Mouse (Mus musculus) lung, postnatal 25 days (tissue): ENCODE data around the gene Capza1.
"Not testable (repeated sequence)": the region's sequence is repeated elsewhere in the genome, so short reads cannot be mapped to it uniquely, and the experiment has no call there.

Experiments used
- DNase-seq: peaks from one replicate; pipeline ENCODE4 v3.0.0; 2022; ENCODE audit warnings: low spot score

Capza1 gene

DNA sequence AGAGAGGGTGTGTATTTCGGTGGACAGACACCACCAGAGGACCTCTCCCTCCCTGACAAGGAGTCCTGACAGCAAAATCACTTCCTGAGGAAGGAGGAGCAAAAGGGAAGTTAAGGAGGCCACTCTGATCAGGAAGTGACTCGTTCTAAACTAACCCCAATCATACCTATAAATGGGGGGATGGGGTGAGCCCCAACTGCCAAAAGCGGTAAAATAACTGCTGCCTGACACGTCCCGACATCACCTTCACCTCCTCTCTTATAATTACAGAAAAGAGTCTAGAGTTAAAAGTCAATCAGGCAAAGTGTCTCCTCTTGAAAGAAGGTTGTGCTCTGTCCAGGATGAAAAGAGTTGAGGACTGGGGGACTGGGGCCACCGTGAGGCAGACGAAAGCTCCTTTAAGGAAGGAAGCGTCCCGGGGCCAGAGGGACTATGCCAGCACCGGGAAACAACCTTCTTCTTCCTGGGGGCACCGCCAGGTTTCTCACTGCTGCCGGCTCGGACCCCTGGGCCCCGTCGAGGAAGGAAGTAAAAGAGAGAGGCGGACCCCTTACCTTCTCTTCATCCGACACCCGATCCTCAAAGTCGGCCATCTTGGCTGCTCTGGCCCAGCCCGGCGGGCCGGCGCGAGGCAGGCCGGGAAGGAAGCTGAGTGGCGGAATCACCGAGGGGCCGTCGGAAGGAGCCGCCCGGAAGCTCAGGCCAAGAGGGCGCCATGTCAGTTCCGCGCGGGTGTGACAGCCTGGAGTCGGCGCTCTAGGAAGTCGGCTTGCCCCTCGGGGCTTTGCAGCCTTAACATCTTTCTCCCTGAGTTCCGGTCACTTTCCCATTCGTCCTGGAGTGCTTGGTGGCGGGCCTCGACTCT, at the start of gene Capza1, which contains the start of gene St7l:
TSS of gene Capza1 (minus strand) at position 720 of the 865 bp plus-strand sequence.
TSS of gene St7l (plus strand) at position 220 of the 865 bp plus-strand sequence.
- DNase-seq, result peak; percentile 92

DNA sequence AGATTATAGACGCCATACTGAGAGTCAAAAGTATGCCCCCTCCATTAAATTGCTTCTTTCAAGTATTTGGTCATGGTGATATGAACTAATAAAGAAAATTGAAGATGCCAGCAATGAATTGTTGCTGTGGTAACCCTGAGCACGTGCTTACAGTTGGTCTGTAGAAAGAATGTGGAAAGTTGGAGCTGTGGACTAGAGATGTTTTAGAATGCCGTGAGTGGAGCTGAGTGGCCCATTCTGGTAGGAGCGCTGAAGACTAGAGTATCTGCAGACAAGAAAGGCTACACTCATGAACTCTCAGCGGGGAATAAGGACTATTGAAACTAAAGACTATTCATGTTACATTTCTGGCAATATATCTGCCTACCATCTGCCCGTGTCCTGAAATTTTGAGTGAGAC, 44.9 kb upstream of the Capza1 start:
- DNase-seq, result no peak

DNA sequence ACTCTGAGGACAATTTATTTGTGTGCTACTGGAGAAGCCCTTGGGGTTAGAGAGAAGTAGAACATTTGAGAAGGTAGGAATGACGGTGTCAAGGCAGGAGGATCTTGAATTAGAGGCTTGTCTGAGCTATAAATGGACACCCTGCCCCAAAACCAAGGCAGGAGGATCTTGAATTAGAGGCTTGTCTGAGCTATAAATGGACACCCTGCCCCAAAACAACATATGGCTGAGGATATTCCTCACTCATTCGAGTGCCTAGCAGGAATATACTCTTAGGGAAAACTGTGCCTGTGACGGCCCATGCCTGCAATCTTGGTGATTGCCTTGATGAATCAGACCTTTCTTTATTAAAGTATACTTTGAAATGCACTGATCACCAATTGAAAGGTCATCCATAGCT, 41.7 kb upstream of the Capza1 start:
- no peak for DNase-seq

DNA sequence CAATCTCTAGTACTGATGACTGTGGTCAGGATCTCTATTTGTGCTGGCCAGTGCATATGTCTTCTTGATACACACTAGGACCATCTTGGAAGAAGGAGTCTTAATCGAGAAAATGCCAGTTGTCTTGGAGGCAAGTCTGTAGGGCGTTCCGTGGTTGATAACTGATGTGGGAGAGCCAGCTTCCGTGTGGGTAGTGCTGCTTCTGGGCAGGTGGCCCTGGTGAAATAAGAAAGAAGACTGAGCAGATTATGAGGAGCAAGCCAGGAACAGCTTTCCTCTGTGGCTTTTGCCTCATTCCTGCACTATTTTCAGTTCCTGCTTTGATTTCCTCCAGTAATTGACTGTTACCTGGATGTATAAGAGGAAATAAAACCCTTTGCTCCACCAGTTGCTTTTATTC, 41.1 kb upstream of the Capza1 start:
- DNase-seq, result no peak

DNA sequence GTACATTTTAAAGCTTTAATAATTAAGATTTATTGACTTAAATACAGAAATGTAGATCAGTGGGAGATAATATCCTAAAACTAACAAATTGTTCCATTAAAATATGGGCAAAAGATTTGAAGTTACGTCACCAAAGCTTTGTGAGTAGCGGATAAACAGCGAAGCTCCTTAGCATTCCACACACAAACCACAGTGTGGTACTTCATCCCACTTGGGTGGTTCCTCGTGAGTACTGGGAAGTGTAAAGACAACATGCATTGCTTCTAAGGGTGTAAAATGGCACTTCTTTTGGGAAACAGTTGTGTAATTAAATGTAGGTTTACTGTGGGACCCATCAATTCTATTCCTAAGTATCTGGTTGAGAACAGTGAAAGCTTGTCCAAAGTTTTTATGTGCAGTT, 36.8 kb upstream of the Capza1 start:
- peak; percentile 35 for DNase-seq

DNA sequence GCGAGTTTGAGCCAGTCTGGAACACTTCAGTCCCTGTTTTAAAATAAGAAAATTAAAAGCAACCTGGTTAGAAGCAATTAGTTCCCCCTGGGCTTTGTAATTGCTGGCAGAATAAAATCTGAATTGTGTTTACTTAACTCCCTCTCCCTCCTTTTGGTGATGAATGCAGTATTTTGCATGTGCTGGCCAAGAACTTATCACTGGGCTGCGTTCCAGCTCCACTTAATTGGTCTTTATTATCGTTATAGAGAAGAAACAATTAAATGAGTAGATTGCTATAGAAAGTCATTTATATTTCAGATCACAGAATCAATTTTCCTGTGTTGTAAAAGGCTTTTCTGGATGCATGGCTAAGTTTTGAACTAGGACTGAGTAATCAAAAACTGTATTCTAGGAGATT, 31.8 kb upstream of the Capza1 start:
- no peak for DNase-seq

DNA sequence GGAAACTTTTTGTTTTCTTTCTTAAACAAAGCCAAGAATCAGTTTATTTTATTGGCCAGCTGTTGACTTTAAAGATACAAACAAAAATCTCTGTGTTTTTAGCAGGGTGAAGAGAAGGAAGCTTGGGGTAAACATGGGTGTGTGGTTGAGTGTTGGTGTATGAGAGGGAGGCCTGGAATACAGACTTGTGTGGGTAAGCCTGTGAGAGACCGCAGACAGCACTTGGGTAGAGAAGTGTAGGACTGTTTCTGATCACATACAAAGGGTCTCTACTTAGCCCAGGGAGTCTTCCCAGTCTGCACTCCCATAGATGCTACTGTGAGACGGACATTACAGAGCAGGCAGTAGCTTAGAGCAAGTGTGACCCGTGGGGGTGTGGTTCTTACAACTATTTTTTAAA, 24.3 kb upstream of the Capza1 start:
- DNase-seq, result peak; percentile 9

DNA sequence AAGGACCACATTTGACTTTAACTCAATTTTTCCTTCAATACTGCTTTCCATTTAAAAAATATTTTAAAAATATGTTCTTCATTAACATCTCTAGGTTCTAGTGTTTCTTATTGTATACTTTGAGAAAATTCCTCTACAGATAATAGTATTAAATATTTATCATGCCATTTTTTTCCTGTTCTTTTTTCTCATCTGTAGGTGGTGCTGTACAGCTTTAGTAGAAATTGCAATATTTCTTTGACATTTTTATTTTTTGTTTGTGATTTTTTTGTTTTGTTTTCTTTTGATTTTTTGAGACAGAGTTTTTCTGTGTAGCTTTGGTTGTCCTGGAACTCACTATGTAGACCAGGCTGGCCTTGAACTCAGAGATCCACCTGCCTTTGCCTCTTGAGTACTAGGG, 5.3 kb upstream of the Capza1 start:
- DNase-seq, result no peak

DNA sequence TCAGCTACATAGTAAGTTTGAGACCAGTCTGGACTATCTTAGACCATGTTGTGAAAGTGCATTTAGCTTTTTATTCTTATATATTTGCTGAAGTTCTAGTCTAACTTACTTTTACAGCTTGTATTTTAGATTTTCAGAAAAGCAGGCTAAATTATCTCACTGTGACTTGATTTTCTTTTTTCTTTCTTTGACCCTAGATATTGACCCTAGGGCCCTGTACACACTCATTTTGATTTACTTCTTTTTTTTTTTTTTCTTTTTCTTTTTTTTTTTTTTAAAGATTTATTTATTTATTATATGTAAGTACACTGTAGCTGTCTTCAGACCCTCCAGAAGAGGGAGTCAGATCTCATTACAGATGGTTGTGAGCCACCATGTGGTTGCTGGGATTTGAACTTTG, 2.4 kb upstream of the Capza1 start:
- DNase-seq, result not testable (repeated sequence)

DNA sequence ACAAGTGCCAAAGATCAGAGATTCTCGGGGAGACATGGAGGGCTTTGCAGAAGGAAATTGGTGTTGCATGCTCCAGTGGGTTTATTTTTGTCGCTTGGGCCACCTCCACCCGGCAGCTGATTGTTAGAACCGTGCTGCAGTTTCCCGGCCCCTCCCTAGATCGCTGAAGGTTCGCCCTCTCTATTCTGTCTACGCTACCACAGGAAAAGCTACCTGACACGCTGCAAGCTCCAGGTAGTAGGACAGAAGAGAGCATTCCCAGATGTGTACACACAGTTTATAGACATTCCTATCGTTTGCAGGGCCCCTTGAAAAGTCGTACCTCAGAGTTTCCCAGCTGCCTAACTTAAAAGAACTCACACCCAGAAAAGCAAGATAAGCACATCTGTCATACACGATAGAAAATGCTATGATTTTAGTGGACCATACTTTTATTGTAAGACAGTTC, 1.1 kb upstream of the Capza1 start:
- peak; percentile 46 for DNase-seq

DNA sequence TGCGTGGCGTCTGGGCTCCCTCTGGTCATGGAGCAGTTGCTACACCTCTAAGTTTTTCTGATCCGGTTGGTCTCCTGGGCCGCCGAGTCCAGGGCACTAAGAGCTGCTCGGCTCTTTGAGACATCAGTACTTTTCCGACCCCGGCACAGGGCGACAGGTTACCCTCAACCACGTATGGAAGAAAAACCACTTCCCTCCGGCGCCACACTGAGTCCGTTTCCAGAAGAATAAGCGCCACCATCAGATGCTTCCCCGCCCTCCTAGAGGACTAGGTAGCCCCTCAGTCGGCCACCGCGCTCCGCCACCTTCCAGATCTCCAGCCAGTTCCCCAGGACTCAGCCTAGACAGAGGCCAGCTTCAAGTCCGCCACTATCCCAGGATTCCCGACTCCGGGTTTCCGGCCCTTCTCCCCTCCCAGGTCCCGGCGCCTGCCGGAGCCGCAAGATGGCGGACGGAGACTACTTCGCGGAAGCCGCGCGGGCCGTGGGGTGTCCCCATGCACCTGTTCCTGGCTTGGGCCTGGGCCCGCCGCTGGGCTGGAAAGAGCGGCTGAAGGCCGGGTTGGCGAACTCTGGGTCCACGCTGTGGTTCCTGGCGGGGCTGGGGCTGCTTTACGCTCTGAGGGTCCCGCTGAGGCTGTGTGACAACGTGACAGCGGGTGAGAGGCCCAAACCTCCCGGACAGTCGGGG, 491 bp upstream of the Capza1 start:
- DNase-seq, result peak; percentile 90

DNA sequence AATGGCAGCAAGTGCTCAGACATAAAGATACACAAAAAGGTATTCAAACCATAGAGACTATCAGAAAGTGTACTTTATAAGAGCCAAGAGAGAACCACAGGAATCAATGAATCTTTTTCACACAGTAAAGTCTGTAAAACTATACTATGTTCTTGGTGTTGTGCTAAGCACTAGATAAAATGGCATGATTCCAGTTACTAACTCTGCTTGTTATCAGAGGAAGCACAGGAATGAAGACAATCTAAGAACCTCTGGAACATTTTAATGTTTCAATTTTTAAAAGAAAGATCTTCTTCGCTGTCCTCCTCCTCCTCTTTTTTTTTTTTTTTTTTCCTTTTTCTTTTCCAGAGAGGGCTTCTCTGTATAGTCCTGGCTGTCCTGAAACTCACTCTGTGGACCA, 5.7 kb downstream of the Capza1 start:
- DNase-seq, result no peak

DNA sequence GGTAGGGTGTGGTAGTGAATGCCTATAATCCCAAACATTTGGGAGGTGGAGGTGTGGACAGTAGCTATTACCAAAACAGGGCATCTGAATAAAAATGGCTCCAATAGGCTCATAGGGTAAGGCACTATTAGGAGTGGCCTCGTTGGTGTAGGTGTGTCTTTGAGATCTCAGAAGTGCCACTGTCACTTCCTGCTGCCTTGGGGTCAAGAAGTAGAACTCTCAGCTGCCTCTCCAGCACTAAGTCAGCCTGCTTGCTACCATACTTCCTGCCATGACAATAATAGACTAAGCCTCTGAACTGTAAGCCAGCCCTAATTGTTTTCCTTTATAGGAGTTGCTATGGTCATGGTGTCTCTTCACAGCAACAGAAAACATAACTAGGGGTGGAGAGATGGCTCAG, 8.2 kb downstream of the Capza1 start:
- DNase-seq, result no peak

DNA sequence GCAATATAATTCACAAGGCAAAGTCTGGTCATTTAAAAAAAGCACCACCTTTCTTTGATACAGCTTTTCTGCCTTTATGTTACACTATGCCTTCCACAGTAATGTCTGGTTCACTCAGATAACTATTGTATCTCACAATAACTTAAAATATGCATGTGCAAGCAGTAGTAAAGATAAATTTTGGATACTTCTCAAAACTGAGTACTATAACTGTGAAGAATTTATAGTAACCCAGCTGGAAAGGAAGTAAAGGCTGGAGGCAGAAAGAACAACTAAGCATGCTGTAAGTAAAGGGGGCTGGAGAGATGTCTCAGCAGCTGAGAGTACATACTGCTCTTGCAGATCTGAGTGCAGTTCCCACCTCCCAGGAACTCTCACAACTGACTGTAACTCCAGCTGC, 9.4 kb downstream of the Capza1 start:
- DNase-seq, result no peak

DNA sequence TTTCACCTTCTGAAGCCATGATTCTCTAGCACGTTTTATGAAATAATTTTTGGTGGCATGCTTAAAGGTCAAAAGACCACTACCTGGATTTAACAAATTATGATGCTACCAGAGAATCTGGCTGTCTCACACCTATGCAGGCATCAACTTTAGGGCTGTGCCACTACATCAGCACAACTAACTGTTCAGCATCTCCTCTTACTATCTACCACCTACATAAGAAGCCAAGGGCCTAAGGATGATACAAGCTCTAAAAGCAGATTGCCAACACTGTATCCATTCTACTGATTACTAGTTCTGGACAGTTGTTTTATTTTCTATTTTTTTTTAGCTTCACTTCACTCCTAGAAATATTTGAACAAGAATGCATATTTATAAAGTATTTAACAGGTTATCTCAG, 9.8 kb downstream of the Capza1 start:
- no peak for DNase-seq

DNA sequence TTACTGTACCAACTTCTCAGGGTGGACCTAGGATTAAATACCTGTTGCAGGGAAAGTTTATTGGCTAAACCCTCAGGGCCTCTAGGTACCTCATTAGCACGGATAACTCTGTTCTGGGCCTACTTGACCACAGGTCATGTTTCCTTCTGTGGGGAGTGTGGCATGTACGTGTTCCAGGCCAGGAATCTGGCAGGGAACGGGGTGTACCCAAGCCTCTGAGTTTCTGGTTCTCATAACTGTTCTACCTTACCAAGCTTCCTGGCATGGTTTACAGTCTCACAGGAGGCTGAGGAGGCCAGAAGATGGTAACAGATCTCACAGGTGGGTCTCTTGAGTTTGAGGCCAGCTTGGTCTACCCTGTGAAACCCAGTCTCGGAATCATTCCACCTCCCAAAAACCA, 17.7 kb downstream of the Capza1 start:
- no peak for DNase-seq

DNA sequence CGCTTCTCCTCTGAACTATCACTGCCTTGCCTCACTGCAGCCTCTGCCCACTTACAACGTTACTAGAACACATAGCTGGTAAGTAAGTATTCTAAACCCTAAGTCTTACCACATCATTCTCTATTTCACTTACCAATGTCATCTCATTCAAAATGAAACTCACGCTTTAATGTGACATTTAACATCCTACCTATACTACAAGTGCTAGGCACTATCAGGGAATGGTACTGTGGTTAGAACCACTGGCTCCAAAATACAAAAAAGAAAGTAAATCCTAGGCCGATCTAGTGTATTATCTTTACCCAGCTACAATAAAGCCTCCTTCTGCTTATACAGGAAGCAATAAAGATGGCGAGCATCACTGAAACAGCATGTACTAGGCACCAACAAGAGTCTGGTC, 23.3 kb downstream of the Capza1 start:
- DNase-seq, result no peak

DNA sequence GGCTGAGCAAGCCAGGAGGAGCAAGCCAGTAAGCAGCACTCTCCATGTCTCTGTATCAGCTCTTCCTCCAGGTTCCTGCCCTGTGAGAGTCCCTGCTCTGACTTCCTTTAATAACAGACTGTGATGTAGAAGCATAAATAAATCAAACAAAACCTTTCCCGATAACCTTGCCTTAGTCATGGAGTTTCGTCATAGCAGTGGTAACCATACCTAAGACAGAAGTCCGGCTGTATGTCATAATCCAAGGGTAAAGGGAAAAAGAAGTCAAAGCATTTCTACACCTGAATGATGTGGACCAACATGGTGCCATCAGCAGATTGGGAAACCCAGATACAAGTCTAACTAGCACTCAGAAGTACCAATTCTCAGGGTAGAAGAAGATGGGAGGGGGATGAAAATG, 28.5 kb downstream of the Capza1 start:
- no peak for DNase-seq

DNA sequence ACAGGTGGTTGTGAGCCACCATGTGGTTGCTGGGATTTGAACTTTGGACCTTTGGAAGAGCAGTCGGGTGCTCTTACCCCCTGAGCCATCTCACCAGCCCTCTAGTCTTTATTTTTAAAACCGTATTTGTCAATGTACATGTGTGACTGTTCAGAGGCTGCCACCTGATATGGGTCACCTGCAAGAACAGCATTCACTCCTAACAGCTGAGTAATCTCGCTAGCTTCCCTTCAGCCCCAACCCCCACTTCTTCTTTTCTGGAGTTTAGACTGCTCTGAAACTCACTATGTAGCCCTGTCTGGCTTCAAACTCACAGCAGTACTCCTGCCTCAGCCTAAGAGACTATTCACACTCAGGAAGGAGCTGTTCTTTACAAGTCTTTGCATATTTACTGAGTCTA, 41.9 kb downstream of the Capza1 start:
- DNase-seq, result no peak

DNA sequence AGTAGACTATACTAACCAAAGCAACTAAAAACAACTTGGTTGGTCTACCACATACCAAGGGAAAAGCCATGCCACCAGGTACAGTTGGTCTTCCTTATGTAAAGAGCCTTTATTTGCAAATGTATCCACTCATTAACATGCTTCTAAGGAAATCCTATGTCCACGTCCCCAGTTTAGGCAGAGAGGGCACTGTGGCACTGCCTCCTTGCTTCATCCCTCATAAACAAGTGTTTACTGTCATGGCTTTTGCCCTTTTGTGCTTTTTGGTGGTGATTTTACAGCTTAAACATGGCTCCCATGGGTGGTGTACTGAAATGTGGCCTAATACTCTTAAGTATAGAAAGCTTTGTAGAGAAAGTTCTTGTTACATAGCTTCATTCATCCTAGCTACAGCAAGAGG, 43.9 kb downstream of the Capza1 start:
- no peak for DNase-seq

DNA sequence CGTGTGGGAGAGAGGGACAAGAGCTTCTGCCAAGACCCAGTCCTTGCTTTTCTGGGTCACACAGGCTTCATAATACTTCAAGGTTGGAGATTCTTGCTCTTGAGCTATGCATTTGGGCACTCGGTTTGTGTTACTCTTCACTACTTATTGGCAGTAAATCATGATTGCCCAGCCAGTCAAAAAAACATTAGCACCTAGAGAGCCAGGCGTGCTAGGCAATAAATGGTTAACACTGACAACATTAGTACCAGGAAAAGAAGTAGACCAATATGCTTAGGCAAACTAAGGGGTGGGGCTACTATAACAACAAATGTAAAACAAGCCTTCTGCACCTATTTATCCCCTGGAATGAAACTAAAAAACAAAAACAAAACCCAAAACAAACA, 45.6 kb downstream of the Capza1 start:
- no peak for DNase-seq

DNA sequence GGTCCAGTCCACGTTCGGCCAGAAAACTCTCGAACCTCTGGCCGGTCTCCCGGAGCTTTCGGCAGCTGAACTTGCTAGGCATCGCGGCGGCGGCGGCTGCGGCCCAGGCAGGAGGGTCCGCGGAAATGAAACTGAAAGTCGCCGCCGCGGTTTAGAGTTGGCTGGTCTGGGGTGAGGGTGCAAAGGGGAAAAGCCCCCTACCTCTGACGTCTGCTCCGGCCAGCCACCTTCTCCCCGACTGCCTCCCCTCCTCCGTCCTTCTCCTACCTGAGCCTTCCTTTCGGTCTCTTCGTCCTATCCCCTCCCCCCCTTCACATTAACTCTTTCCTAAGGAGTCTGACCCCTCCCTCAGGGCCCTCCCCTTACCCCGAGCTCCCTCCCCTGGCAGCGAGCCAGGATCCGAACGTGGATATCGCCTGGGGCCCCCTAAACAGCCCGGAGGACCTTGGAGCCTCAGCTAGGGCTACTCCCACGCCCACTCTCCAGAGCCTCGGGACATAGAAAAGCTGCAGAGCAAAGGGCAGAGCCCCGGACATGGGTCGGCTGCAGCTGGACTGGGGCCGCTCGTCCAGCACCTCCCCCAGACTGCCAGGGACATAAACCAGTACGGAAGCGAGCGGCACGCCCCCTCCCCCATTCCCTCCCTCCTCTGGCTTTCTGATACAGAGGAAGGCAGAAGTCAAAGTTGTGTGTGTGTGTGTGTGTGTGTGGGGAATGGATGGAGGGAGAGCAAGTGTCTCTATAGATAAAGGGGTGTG, 46.1 kb downstream of the Capza1 start, which contains the start of gene Mov10:
TSS of gene Mov10 (minus strand) at position 573 of the 758 bp plus-strand sequence.
- peak; percentile 67 for DNase-seq
